Mouse (Mus musculus) mouse embryonic stem cell (cell line): Measurements from ENCODE around the gene Rnaset2a.
"Not testable (repeated sequence)": the region's sequence is repeated elsewhere in the genome, so short reads cannot be mapped to it uniquely, and the experiment has no call there.

ENCODE experiments used
- in situ Hi-C, 2 experiments: fragments of 300-500 bp; cut with MboI; formaldehyde crosslinking; loops; 1 replicate in 1 of 2; 3 replicates in 1 of 2; pipeline ENCODE4 v1.14.3; 2019 to 2020; ENCODE audit warnings: low sequenced_read_pairs in 2 of 2, low pct_unique_long_range_greater_than_20kb in 1 of 2, mixed read lengths in 1 of 2; ENCODE audit not compliant: unreplicated experiment in 1 of 2

The Rnaset2a gene

GRCm38 (mm10) chr17:8069847-8070246 lies 78.0 kb downstream of the Rnaset2a start:
- in situ Hi-C loops, result not testable (repeated sequence)
